Mouse (Mus musculus) v-Abl transformed pro-B cells (cell line): Measurements from ENCODE around the gene Hcrtr1.

Experiments
- in situ Hi-C, 2 experiments: fragments of 400-800 bp; cut with MboI; formaldehyde crosslinking; loops; one replicate each; pipeline ENCODE4 v1.15.1; 2025; ENCODE audit not compliant: unreplicated experiment in 2 of 2

Gene Hcrtr1

GRCm38 (mm10) chr4:130139214-130139492 is at the start of gene Hcrtr1:
Gene Hcrtr1, minus strand, starts transcription at chr4:130139359.
- in situ Hi-C loops, result no loop called here

DNA sequence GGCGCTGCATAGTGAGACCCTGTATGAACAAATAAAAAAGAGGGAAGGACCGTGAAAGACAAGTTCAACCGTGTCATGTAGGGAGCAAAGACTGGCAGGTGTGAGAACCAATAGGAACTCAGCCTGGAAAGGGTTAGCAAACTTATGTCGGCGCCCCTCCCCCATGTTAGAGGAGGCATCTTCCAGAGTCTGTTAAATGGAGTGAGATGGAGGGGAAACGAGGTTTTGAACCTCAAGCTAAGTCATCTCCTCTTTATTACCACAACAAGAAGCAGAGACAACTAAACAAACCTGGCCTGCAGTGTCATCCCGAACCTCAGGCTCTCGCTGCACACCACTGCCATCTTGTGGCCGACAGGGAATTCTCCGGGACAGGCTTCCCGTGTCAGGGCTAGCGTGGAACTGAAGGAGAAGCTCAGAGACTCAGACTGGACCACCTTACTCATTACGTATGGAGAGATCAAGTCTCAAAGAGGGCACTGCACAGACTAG is 49.7 kb upstream of the Hcrtr1 start:
- in situ Hi-C loops, result loop anchor here (5.0 kb wide), 2 partner anchors 47 to 227 kb away; no protein-coding TSS in a partner anchor

DNA sequence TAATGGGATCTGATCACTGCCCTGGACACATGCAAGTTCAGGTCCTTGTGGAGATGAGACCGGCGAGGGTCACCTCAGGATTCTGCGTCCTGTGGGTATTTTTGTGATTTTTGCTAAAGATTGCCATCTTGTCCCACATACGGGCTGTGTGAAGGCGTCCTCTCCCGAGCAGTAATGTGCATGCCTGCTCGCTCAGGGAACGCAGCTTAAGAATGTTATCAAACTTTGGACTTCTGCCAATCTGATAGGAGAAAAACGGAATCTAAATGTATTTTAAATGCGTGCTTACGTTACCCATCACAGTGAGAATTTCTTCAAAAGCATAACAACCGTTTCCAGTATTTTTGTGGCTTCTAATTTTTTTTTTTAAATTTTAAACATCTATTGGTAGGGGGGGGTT is 47.7 kb upstream of the Hcrtr1 start:
- in situ Hi-C loops, result loop anchor here (5.0 kb wide), 2 partner anchors 45 to 225 kb away; no protein-coding TSS in a partner anchor

DNA sequence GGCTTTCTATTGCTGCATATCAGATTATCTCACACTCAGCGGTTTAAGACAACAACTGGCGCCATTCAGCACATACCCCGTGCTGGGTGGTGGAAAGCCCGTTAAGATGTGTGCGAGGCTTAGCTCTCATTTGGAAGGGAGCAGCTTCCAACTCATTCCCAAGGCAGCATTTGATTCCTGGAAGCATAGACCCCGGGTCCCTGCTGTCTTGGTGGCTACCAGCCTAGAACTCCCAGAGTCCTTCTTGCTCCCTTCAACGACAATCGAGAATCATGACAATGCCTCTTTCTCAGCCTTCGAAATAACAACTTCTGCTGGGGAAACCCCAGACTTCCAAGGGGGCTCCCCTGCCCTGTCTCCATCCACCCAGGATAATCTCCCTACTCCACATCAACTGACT is 47.3 kb upstream of the Hcrtr1 start:
- in situ Hi-C loops, result loop anchor here (5.0 kb wide), 2 partner anchors 44 to 224 kb away; no protein-coding TSS in a partner anchor

DNA sequence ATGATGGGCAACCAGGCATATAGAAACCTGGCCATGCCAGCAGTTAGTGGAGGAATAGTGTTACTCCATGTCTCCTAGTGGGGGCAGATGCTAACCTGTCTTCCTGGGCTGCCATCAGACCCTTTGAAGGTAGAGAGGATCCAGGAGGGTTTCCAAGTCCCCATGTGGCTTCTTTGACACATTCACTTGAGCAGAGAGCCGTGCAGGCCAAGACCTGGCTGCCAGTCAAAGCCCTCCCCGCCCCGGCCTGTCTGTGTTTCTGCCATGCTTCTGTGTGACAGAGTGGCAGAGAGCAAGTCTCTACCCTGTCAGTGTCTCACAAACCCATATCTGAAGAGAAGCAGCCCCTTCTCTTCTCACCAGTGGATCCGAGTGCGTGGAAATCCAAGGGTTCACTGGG is 44.7 kb upstream of the Hcrtr1 start:
- in situ Hi-C loops, result loop anchor here in 1 of 2 experiments (5.0 kb wide), 1 partner anchor 222 kb away; no protein-coding TSS in a partner anchor

- in situ Hi-C loops, result loop anchor here in 1 of 2 experiments (5.0 kb wide), 1 partner anchor 221 kb away; no protein-coding TSS in a partner anchor
Observed at GRCm38 (mm10) chr4:130183023-130183422, 43.9 kb upstream of the Hcrtr1 start.

- in situ Hi-C loops, result loop anchor here in 1 of 2 experiments (5.0 kb wide), 1 partner anchor 220 kb away; no protein-coding TSS in a partner anchor
Observed at GRCm38 (mm10) chr4:130181886-130182285, 42.7 kb upstream of the Hcrtr1 start.

DNA sequence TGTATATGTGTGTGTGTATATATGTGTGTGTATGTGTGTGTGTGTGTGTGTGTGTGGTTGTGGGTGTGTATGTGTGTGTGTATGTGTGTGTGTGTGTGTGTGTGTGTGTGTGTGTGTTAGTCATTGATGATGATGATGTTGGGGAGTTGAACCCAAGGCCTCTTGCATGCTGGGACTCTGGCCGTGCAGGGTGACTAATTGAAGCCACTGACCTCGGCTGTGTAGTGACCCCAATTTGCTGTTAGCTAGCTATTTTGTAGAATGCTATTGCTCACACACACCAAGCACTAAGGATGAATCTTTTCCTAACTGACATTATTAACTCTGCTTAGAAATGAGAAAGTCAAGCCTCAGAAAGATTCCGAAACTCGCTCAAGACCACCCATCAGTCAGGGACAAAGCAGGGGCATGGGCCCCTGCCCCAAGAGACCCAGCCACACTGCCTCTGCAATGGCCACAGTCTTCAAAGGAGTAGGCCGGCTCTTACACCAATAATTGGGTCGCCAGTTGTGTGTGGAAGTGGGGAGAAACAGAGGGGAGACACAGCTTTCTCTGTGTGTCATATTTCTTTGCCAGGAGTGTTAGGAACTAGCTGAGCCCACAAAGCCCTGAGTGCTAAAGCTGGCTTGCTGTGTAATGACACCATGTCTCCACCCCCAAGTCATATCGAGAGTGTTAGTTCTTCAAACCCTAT is 41.9 kb upstream of the Hcrtr1 start:
- in situ Hi-C loops, result loop anchor here in 1 of 2 experiments (5.0 kb wide), 1 partner anchor 219 kb away; no protein-coding TSS in a partner anchor

GRCm38 (mm10) chr4:130179876-130180275 is 40.7 kb upstream of the Hcrtr1 start:
- in situ Hi-C loops, result loop anchor here in 1 of 2 experiments (5.0 kb wide), 1 partner anchor 218 kb away; no protein-coding TSS in a partner anchor

DNA sequence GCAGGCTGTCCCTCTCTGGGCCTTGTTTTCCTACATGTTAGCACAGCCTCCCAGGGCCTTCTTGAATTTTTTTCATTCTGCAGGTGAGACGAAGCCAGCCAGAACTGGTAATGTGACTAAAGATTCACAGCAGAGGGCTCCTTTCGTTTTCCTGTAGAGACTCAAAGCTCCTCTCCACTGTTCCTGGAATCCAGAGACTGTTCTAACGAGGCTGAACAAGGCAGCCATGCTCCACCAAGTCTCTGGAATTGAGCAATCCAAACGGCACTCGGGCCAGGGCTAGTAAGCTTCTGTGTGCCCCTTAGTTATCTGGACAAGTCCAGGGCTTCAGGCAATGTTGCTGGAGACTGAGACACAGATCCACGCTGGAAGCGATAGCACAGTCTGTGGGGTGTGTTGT is 38.4 kb upstream of the Hcrtr1 start:
- in situ Hi-C loops, result no loop called here

GRCm38 (mm10) chr4:130177087-130177486 is 37.9 kb upstream of the Hcrtr1 start:
- in situ Hi-C loops, result no loop called here

DNA sequence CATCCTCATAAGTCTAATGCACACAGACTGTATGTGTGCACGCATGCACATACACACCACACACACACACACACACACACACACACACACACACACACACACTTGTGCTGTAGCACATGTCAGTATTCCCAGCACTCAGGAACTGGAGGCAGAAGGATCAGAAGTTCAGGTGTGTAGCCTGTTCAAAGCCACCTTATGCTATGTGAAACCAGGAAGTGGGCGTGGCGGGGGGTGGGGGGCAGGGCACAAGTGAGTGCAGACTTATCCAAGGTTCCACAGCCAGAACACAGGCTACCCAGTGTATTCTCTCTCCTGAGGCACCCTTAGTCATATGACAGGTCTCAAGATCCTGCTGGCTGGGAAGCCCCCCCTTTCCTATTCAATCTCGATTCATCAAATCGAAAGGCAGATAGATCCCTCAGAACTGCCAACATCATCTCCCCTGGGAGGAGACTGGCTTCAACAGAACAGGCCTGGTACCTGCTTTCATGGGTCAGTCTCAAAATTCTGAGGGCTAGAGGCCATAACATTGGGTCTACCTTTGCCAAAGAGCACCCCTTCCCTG is 37.1 kb upstream of the Hcrtr1 start:
- in situ Hi-C loops, result no loop called here

- in situ Hi-C loops, result no loop called here
Observed at GRCm38 (mm10) chr4:130175072-130175711, 36.0 kb upstream of the Hcrtr1 start, which contains the start of gene Tinagl1. Gene Tinagl1, minus strand, starts transcription at chr4:130175122.

- in situ Hi-C loops, result no loop called here
Observed at GRCm38 (mm10) chr4:130174335-130175031, 35.3 kb upstream of the Hcrtr1 start.

- in situ Hi-C loops, result no loop called here
Observed at GRCm38 (mm10) chr4:130173911-130174311, 34.8 kb upstream of the Hcrtr1 start.

DNA sequence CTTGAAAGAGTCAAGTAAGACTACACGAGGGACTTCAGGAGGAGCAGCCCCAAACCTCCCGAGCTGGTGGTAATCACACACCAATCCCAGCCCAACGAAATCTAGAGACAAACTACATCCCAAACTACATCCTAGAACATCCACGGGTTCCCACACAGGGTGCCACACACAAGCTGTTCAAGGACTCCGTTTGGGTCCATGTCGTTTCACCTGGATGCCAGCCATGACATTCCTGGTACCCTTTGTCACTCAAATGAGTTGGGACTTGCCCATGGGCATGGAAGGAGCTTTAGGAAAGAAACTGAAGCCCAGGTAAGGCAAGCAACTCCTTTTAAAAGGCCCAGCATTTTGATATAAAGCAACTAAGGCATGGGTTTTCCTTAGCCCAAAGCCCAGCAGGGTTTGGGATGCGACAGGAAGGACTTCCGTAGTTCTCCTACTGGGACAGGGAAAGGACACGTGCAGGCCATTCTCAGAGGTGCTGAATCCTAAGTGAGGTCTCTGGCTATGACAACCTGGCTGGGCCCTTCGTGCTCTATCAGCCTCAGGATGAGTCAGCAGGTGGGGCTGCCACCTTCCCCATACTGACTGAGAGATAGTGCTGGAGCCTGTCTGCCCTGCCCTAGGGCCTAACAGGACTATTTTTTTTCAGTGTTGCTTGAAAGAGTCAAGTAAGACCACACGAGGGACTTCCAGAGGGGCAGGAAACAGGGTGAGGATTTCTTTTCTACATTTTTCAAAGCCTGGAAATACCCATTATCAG is 34.1 kb upstream of the Hcrtr1 start:
- in situ Hi-C loops, result no loop called here

DNA sequence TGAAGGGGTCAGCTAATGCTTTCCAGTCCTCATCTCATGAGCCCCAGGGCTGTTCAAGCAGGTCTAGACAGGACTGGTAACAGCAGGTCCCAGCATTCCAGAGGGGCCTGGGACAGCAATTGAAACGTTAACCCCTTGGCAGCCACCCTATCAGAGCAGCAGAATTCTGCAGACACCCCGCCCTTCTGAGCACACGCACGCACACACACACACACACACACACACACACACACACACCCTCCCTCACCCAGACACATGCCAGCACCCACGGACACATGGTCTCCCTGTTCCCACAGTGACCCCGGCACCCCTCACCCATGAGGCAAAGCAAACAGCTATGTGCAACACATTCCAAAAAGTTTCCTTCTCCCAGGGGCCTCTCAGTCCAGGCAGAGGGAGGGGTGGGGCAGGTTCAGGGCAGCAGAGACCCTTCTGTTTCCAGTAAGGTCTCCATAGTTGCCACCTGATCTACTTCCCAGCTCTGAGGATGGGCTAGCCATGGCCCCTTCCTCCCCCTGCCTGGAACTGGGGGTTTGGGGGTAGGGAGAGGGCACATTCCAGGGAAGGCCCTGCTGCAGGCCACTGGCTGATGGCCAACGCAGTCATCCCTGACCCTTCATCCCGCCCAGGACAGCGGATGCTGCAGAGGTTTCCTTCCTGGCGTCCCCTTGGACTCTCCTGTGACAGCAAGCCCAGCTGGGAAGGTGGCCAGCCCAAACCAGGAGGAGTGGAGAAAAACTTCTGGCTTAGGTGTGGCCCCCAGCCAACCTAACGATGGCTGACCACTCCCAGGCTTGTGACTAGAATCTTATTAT is 33.0 kb upstream of the Hcrtr1 start:
- in situ Hi-C loops, result no loop called here

- in situ Hi-C loops, result no loop called here
Observed at GRCm38 (mm10) chr4:130170362-130170761, 31.2 kb upstream of the Hcrtr1 start.

DNA sequence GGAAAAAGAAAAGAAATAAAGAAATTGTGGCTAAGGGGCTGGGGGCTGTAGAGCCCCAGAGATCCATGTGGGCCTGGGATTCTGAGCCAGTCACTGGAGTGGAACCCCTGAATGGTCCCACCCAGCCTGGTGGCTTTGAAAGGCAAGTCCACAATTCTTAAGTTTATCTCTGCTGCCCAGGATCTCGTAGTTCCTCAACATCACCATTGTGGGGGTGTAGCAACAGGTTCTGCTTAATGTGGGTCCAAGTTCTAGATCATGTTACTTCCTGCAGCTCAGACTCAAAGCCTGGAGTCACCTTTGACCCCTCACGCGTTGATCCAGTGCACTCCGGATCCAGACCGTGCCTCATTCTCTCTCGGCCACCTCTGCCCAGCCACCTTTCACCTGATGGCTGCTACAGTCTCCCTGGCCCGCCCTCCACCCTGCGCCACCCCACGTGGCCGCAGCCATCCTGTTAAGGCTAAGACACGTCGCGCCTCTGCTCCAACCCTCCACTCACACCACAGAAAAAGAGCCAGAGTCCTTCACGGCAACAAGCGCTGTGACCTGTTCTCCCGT is 30.3 kb upstream of the Hcrtr1 start:
- in situ Hi-C loops, result no loop called here
